ENCODE assay signal across 23 mouse cellular contexts in genomic region chr3:143972351-143972750, GRCm38 (mm10).
"Had no signal": no experiment of that assay in that cellular context is flagged by ENCODE, and none has a peak within 500 bp of the region (broad histone marks: within the 10 kb centered on the region; RNA-seq: fewer than 3 reads in every experiment).

No protein-coding gene starts in this region.

- H3K9me3 ChIP-seq: forebrain, embryonic 15.5 days; heart, embryonic 13.5 days; heart, embryonic 15.5 days; hindbrain, embryonic 13.5 days; hindbrain, embryonic 15.5 days; limb, embryonic 13.5 days; limb, embryonic 15.5 days had no signal

- H3K4me3 ChIP-seq: forebrain, embryonic 15.5 days; heart, adult 2 months; heart, embryonic 13.5 days; heart, embryonic 15.5 days; hindbrain, embryonic 13.5 days; hindbrain, embryonic 15.5 days; limb, embryonic 13.5 days; limb, embryonic 15.5 days had no signal

- H3K4me2 ChIP-seq: forebrain, embryonic 15.5 days; heart, embryonic 11.5 days; heart, embryonic 13.5 days; heart, embryonic 15.5 days; hindbrain, embryonic 13.5 days; hindbrain, embryonic 15.5 days; limb, embryonic 13.5 days; limb, embryonic 15.5 days; liver, embryonic 11.5 days had no signal

- H3K27me3 ChIP-seq: forebrain, embryonic 15.5 days; heart, embryonic 13.5 days; heart, embryonic 15.5 days; hindbrain, embryonic 13.5 days; hindbrain, embryonic 15.5 days; limb, embryonic 13.5 days; limb, embryonic 15.5 days had no signal

- H3K4me1 ChIP-seq: forebrain, embryonic 15.5 days; heart, embryonic 13.5 days; heart, embryonic 15.5 days; hindbrain, embryonic 13.5 days; hindbrain, embryonic 15.5 days; limb, embryonic 13.5 days; limb, embryonic 15.5 days had no signal

- ATAC-seq: forebrain, embryonic 15.5 days; forebrain, postnatal 0 days; hindbrain, postnatal 0 days; intestine, embryonic 16.5 days had no signal

- H3K9ac ChIP-seq: forebrain, embryonic 15.5 days; forebrain, postnatal 0 days; heart, embryonic 13.5 days; heart, embryonic 15.5 days; hindbrain, embryonic 13.5 days; hindbrain, embryonic 15.5 days; limb, embryonic 13.5 days; limb, embryonic 15.5 days; liver, embryonic 14.5 days had no signal

- DNase-seq: forebrain, postnatal 0 days; gastrocnemius, postnatal 14 days; gastrocnemius, postnatal 36 days; heart, adult 2 months; heart, postnatal 14 days; heart, postnatal 36 days; layer of hippocampus, adult 9-11 months; layer of hippocampus, postnatal 36 days; left cerebral cortex, postnatal 4 days; lung, adult 18-20 months had no signal

- H3K27ac ChIP-seq: forebrain, embryonic 15.5 days; heart, adult 2 months; heart, embryonic 13.5 days; heart, embryonic 15.5 days; hindbrain, embryonic 13.5 days; hindbrain, embryonic 15.5 days; hindbrain, postnatal 0 days; kidney, postnatal 0 days; limb, embryonic 13.5 days; limb, embryonic 15.5 days; liver, embryonic 14.5 days had no signal

- H3K36me3 ChIP-seq: forebrain, embryonic 15.5 days; heart, embryonic 13.5 days; heart, embryonic 15.5 days; hindbrain, embryonic 13.5 days; hindbrain, embryonic 15.5 days; limb, embryonic 13.5 days; limb, embryonic 15.5 days had no signal
